Mouse (Mus musculus) embryo, embryonic 9.5 days (tissue): Measurements from ENCODE around the gene Ccl5.

Experiments
- DNase-seq: peaks from one replicate; pipeline ENCODE4 v3.0.0-alpha.2; 2017; ENCODE audit errors: extremely low spot score

Gene Ccl5

DNA sequence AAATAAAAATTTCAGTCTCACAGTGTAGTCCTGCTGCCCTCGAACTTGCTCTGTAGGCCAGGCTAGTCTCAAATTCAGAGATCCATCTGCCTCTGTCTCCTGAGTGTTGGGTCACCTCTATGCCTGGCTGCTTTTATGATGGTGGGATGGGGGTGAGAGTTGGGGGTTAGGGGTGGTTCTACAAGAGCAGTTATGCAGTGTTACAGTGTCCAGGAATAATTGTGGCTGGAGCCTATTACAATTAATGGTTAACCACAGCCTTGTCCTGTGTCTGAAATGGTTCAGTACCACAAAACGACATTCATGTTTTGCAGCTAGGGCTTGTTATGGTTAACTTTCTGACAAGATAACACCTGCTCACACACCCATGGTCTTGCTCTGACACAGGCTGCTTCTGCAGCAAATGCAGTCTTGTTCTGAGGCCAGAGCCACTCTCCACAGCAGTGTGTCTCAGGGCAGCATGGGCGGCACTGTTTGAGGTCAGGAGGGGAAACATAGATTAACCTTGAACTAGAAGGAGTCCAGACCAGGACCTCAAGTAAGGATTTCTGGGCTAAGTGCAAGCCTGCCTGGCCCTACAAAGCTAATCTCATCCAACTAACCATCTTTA is 8.5 kb upstream of the Ccl5 start:
- no peak for DNase-seq

DNA sequence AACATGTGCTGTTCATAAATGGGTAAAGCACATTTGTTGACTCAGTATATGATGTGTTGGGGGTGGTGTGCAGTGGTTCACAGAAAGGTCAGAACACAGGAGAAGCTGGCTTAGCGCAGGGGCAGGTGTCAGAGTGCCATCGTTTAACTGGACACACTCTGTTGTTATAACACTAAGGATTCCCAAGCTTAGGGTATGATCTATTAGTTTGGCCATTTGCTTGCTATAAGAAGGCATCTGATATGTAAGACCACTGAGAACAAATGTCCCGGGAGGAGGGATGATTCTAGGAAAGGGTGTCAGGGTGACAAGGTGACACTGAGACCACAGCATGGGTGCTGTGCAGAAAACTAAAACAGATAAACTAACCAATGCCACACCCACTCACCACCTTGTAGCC is 6.5 kb upstream of the Ccl5 start:
- DNase-seq, result no peak

DNA sequence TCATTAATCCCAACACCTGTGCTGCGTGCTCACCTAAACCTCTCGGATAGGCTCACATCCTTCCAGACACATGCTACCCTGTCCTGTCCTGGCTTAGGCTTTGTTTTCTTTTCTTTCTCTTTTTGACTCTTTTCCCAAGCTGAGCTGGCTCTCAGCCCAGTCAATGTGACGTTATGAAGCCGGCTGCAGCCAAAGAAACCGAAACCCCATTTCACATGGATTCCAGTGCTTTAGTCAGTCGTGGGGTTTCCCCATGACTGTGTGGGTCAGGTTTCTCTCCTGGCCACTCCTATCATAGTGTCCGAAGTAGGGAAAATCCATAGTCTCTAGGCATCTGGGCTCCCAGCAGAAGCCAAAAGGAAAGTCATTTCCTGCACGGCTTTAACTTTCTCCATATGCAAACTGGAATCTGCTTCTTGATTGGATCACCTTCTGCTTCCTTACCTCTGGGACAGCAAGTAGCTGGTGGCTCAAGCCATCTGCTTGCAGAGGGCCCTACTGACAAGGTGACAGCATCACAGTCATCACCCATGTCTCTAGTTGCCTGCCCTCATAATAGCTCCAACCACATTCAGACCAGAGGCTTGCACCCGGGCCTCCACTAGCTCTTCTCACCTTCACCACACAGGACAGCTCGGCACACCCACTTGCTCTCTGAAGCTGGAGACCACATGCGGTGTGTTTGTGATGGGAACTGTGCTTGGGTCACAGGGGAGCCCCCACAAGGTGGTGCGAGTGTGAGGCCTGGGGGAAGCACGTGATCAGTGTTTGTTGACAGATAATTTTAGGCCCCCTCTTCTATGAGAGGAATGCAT is 4.5 kb upstream of the Ccl5 start:
- DNase-seq, result no peak

DNA sequence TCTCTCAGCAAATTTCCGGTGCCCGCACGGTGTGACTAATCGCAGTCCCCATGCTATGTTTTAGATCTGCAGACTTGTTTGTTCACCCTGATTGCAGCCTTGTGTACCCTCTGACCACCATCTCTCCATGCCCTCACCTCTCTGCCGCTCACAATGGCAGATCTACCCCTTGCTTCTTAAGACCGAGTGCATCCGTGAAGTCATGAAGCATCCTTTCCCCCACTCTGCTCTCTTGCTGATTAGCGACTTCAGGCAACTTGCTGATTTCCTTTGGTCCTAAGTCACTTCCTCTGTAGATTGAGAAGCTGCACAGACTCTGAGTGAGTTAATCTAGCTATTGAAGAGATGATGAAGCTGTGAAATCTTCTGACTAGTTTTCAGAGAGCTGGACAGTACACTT is 3.8 kb upstream of the Ccl5 start:
- no peak for DNase-seq

DNA sequence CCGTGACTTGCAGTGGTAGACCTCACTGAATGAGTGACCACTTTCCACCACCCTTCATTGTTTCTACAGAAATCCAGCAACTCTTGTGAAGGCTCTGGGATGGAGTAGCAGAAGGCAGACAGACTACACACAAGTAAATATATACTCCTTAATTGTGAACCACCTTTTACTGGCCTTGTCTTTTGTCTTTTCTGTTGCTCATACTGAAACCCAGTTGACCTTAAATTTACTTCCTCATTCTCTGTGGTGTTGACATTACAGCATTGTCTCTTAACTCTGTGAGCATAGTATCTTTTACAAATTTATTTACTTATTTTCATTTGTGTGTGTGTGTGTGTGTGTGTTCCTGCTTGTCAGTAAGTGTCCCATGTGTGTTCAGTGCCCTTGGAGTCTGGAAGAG is 2.9 kb upstream of the Ccl5 start:
- no peak for DNase-seq

DNA sequence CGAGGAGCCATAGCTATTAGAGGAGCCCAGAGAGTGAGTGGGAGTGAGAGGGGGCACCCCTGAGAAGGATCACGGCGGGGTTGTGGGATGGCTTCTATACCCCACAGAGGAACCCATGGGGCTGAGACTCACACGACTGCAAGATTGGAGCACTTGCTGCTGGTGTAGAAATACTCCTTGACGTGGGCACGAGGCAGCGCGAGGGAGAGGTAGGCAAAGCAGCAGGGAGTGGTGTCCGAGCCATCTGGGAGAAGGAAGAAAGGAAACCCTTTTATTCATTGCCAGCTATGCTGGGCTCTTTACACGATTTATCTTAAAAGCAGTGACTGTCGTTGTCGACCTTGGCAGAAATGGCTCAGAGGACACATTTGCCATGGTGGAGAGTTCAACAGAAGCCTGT is 1.3 kb downstream of the Ccl5 start:
- no peak for DNase-seq

DNA sequence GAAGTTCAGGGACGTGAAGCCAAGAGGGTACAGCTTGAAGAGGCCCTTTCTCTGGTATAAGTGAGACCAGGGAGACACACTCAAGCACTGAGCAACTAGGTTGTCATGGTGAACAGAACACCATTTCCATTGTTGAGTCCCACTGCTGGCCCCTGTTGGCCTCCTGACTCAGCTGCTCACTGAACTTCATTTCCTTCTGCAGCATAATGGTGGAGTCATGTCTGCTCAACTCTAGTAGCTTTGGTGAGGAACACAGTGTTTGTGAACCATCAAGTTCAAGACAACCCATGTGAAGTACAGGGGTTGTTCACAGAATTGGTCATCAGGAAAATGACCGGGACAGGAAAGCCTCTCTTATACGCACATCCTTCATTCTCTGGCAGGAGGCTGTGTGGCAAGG is 8.2 kb downstream of the Ccl5 start, which contains the start of gene Heatr9:
Gene Heatr9, minus strand, starts transcription at position 101 of the 400 bp plus-strand sequence.
- DNase-seq, result no peak

DNA sequence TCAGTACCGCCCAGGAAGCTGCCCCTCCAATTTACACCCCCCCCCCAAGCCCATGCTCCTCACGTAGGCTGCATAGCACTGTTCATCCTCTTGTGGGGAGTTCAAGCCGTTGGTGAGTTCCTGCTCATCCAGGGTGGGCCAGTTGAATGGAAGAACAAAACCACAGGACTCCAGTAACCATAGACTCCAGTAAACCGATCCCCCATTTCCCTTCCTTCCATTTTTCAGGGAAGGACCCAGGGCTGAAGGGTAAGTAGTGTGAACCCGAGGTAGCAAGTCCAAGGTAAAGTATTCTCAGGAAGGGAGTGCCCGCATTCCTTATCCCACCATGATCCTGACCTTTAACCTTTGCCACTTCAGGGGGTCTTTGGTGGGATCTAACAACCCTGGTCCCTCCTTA is 11.9 kb downstream of the Ccl5 start:
- no peak for DNase-seq

DNA sequence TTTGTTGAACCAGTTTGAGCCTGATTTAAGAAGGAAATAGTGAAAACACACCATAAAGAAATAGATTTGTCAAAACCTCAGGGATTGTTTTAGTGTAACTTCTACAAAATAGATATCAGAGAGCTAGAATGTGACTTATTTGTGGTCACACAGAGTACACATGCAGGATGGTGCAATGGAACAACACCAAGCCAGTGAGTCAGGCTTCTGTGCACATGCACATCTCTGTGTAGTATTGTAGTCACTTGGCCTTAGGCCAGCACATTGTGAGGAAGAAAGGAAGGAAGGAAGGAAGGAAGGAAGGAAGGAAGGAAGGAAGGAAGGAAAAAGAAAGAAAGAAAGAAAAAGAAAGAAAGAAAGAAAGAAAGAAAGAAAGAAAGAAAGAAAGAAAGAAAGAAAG is 13.2 kb downstream of the Ccl5 start:
- no peak for DNase-seq

DNA sequence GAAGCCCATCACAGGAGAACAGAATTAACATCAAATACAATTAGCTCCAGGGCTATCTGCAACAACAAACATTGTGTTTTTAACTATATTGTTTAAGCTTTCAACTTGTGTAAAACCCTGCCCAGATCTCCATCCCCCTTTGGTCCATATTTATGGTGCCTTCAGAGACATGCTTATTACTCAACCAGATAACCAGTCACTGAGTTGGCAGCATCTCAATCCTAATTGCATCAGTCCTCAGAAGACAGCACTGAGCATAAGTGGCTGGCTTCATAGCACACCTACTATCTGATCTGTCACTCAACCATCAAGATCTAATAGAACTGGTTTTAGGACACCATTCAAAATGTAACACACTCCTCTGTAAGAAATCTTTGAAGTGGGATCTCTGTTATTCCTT is 20.8 kb downstream of the Ccl5 start:
- no peak for DNase-seq

DNA sequence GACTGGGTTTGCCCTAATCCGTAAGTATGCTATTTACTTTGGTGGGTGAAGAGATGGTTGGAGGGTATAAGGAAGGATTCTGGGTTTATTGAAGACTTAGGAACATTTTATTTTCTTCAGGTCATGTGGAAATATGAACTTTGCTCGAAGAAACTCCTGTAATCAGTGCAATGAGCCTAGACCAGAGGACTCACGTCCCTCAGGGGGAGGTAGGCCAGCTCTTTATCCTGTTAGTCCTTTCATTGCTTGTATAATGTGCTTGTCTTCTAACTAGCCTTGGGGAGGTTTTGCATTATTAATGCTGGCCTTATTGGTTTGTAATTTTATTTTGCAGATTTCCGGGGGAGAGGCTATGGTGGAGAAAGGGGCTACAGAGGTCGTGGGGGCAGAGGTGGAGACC is 26.0 kb downstream of the Ccl5 start:
- DNase-seq, result no peak

DNA sequence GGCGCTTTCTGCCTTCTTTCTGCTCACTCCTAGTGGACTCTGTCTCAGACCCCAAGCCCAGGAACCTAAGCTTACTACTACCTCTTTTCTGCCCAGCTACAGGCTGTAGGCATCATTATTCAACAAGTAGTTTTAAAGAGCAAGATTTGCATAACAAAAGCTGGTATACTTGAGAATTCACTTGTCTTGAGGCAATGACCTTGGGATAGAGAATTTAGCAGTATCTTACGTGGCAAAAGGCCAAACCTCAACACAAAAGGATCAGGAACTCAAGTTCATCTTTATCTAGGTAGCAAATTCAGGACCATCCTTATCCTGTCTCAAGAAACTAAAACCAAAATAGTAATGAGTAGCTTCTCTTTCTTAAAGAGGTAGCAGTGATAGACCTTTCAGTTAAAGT is 34.7 kb downstream of the Ccl5 start:
- no peak for DNase-seq

DNA sequence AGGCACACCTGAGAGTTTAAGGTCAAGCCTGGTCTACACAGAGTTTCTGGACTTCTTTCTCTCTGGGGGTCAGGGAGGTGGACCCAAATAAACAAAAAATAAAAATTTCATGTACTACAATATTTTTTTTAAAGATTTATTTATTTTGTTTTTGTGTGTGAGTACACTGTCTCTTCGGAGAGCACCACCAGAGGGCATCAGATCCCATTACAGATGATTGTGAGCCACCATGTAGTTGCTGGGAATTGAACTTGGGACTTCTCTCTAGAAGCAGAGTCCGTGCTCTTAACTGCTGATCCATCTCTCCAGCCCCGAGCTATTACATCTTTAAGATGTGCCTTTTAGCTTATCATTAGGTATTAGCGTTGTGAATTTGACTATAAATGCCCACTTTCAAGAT is 38.8 kb downstream of the Ccl5 start:
- no peak for DNase-seq
